In the genomic region with DNA sequence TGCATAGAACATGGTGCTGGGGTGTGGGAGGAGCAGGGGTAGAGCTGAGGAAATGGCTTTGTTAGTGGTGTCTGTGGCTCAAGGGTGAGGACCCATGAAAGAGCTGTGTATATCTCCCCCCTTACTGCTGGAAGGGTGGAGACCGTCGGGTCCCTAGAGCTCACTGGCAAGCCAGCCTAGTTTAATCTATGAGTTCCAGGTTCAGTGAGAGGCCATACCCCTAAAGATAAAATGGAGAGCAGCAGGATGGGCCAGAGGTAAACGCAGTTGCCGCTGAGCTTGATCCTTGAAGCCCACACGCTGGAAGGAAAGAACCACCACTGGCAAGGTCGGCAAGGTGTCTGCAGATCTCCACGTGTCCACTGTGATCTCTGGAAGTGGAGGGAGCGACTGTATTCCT, we compare ENCODE assay signal across 26 mouse cellular contexts.
DNase-seq lines count a peak whose midpoint lies in the region; ATAC-seq lines count a peak whose summit lies in the region.
"Had no signal": no experiment of that assay in that cellular context is flagged by ENCODE, and none has a peak within 500 bp of the region (broad histone marks: within the 10 kb centered on the region; RNA-seq: fewer than 3 reads in every experiment).

No protein-coding gene starts in this region.

- H3K4me3 ChIP-seq in liver, embryonic 11.5 days (ENCODE audit: low read depth, low read length) = no peak overlapping the region
- no peak overlapping the region for H3K4me3 ChIP-seq in liver, embryonic 16.5 days (ENCODE audit: low read depth, low read length)
- H3K4me3 ChIP-seq in midbrain, embryonic 13.5 days (replicated peaks) = no peak overlapping the region
- H3K4me3 ChIP-seq: hindbrain, embryonic 13.5 days; limb, embryonic 12.5 days; myocyte; neural tube, embryonic 12.5 days had no signal

- no peak overlapping the region for H3K4me2 ChIP-seq in liver, embryonic 11.5 days
- H3K4me2 ChIP-seq in liver, embryonic 16.5 days (ENCODE audit: low read depth, low read length) = no peak overlapping the region
- H3K4me2 ChIP-seq in midbrain, embryonic 13.5 days (replicated peaks) = no peak overlapping the region
- H3K4me2 ChIP-seq: hindbrain, embryonic 13.5 days; limb, embryonic 12.5 days; lung, embryonic 14.5 days; midbrain, embryonic 11.5 days; neural tube, embryonic 12.5 days had no signal

- peak overlapping the region; percentile 63; the same call in 1 of the 2 replicates for H3K27ac ChIP-seq in liver, embryonic 11.5 days (ENCODE audit: low read depth, low read length)
- H3K27ac ChIP-seq in liver, embryonic 16.5 days (ENCODE audit: low read length) = no peak overlapping the region
- H3K27ac ChIP-seq in midbrain, embryonic 13.5 days = no peak overlapping the region
- H3K27ac ChIP-seq: hindbrain, embryonic 13.5 days; limb, embryonic 12.5 days; neural tube, embryonic 12.5 days had no signal

- ATAC-seq in liver, embryonic 11.5 days (replicated peaks; ENCODE audit: low FRiP score) = peak; percentile 89
- peak; percentile 40; the same call in 1 of the 2 replicates for ATAC-seq in liver, embryonic 16.5 days (ENCODE audit: low read depth)
- ATAC-seq in midbrain, embryonic 13.5 days = no peak
- ATAC-seq: forebrain, embryonic 14.5 days; intestine, embryonic 16.5 days had no signal

- H3K36me3 ChIP-seq in liver, embryonic 11.5 days (ENCODE audit: control insufficient read depth, insufficient read depth, low read length) = no peaks in the 10 kb centered on the region
- H3K36me3 ChIP-seq in liver, embryonic 16.5 days (ENCODE audit: control insufficient read depth, insufficient read depth) = no peaks in the 10 kb centered on the region
- H3K36me3 ChIP-seq in midbrain, embryonic 13.5 days = no peaks in the 10 kb centered on the region
- H3K36me3 ChIP-seq: G1E; hindbrain, embryonic 13.5 days; limb, embryonic 12.5 days; neural tube, embryonic 12.5 days had no signal

- no peaks in the 10 kb centered on the region for H3K27me3 ChIP-seq in liver, embryonic 11.5 days (replicated peaks; ENCODE audit: control insufficient read depth, insufficient read depth, low read length)
- H3K27me3 ChIP-seq in liver, embryonic 16.5 days (ENCODE audit: control insufficient read depth, insufficient read depth, low read depth, low read length) = no peaks in the 10 kb centered on the region
- H3K27me3 ChIP-seq in midbrain, embryonic 13.5 days = no peaks in the 10 kb centered on the region
- H3K27me3 ChIP-seq: hindbrain, embryonic 13.5 days; limb, embryonic 12.5 days; neural tube, embryonic 12.5 days had no signal

- H3K9me3 ChIP-seq in liver, embryonic 11.5 days (ENCODE audit: control insufficient read depth, low read length) = no peaks in the 10 kb centered on the region
- no peaks in the 10 kb centered on the region for H3K9me3 ChIP-seq in liver, embryonic 16.5 days (replicated peaks; ENCODE audit: control insufficient read depth, low read length)
- H3K9me3 ChIP-seq in midbrain, embryonic 13.5 days = 0 out of 2 replicates have a peak, but pooled peaks cover 5% of the 10 kb centered on the region
- H3K9me3 ChIP-seq: hindbrain, embryonic 13.5 days had no signal

- no peaks in the 10 kb centered on the region; the same call in 1 of the 2 replicates for H3K4me1 ChIP-seq in liver, embryonic 11.5 days (replicated peaks; ENCODE audit: control insufficient read depth, insufficient read depth, low read length)
- H3K4me1 ChIP-seq in liver, embryonic 16.5 days (ENCODE audit: control insufficient read depth, low read depth, low read length) = peaks cover 4% of the 10 kb centered on the region
- peaks cover 8% of the 10 kb centered on the region for H3K4me1 ChIP-seq in midbrain, embryonic 13.5 days (replicated peaks)
- H3K4me1 ChIP-seq: limb, embryonic 12.5 days had no signal

- WGBS in liver, embryonic 11.5 days = 74% methylated on average over 8 of the region's 8 CpGs
- WGBS in liver, embryonic 16.5 days (ENCODE audit: insufficient replicate concordance) = 55% methylated on average over 8 of the region's 8 CpGs
- WGBS in midbrain, embryonic 13.5 days = 93% methylated on average over 8 of the region's 8 CpGs

- no peak overlapping the region for H3K9ac ChIP-seq in liver, embryonic 11.5 days (ENCODE audit: low read depth, low read length)
- no peak overlapping the region for H3K9ac ChIP-seq in liver, embryonic 16.5 days (ENCODE audit: low read depth, low read length)
- H3K9ac ChIP-seq in midbrain, embryonic 13.5 days (replicated peaks) = no peak overlapping the region
- H3K9ac ChIP-seq: hindbrain, embryonic 13.5 days; limb, embryonic 12.5 days; lung, embryonic 14.5 days; neural tube, embryonic 12.5 days had no signal

- DNase-seq in heart, adult 11 months = peak; percentile 59
- DNase-seq in heart, postnatal 10 days = no peak
- peak; percentile 20 for DNase-seq in c-Kit-positive CD71-positive TER-119-negative erythroid progenitor cells, embryonic 14.5 days (ENCODE audit: low read depth)
- DNase-seq in liver, embryonic 11.5 days (ENCODE audit: low spot score) = no peak
- no peak for DNase-seq in kidney, postnatal 14 days
- DNase-seq in frontal cortex, postnatal 14 days (ENCODE audit: low spot score in 2 of 2) = no peak
- DNase-seq: adrenal gland, adult 8-10 months; cerebellum, adult 18-20 months; cerebellum, postnatal 14 days; kidney, adult 8-10 months; kidney, postnatal 10 days; layer of hippocampus, adult 9-11 months; lung, embryonic 14.5 days; lung, postnatal 14 days; right cerebral cortex, adult 18-20 months; spleen, adult 18-20 months had no signal

- intact Hi-C loops in heart, postnatal 10 days (cut with DNase I) = no loop called here

Comparison
In these comparisons a context has a peak if more than half of its experiments do, and no peak if none do; other contexts are left out.
1. DNase-seq: peak in heart, adult 11 months (single experiment) and c-Kit-positive CD71-positive TER-119-negative erythroid progenitor cells, embryonic 14.5 days (single experiment); none in heart, postnatal 10 days (0 of 2), liver, embryonic 11.5 days (single experiment), kidney, postnatal 14 days (single experiment) and frontal cortex, postnatal 14 days (0 of 2).